Mouse (Mus musculus): ENCODE results near the gene Rpl7a.

The Rpl7a gene

GRCm38 (mm10) chr2:26956811-26957487 lies 46.4 kb downstream of the Rpl7a start:
- no peak for DNase-seq

- DNase-seq, result no peak
Measured at GRCm38 (mm10) chr2:26957488-26957859, 46.9 kb downstream of the Rpl7a start.

DNA sequence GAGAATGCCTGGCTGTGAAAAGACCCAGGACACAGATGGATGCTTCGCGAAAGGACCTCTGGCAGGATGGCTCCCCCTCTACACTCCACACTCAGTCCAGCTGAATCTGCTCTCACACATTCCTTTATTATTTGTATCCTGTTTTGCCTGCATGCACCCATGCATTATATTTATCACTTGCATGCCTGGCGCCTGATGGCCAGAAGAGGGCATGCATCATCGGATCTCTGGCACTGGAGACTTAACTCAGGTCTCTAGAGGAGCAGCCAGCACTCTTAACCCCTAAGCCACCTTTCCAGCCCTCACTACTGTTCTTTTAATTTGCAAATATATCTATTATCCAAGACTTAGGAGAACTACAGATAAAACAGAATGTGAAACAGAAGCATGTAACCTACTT lies 50.2 kb downstream of the Rpl7a start:
- no peak for DNase-seq

All from B cell, adult 2 months (primary cell).